Mouse (Mus musculus) ES-E14 (cell line): ENCODE results near the gene Ccnk.

ENCODE experiments used
- CHD2 ChIP-seq: IDR thresholded peaks from 2 replicates; pipeline ENCODE4 v1.6.1; 2014; ENCODE audit warnings: mild to moderate bottlenecking, low read depth, low read length, inconsistent platforms
- HCFC1 ChIP-seq: IDR thresholded peaks from 2 replicates; pipeline ENCODE4 v1.6.1; 2012; ENCODE audit warnings: low read length, inconsistent platforms, borderline replicate concordance; ENCODE audit not compliant: insufficient read depth
- ZC3H11A ChIP-seq: IDR thresholded peaks from 2 replicates; pipeline ENCODE4 v1.6.1; 2012; ENCODE audit warnings: low read depth, mild to moderate bottlenecking, inconsistent platforms, low read length, borderline replicate concordance

GRCm38 (mm10) chr12:108172639-108173038 is 6.7 kb upstream of the Ccnk start:
- TF ChIP-seq HCFC1 = no peak
- TF ChIP-seq ZC3H11A = no peak
- TF ChIP-seq CHD2 = no peak
